Mouse (Mus musculus) small intestine, adult 2 months (tissue): ENCODE results near the gene Slc30a2.

ENCODE experiments used
- CTCF ChIP-seq: fragments of 200-500 bp; IDR thresholded peaks from 2 replicates; pipeline ENCODE4 v1.5.1; 2012; ENCODE audit warnings: low read depth, mild to moderate bottlenecking, control low read depth, inconsistent platforms, low read length, moderate library complexity, mixed read lengths; ENCODE audit not compliant: insufficient replicate concordance, insufficient read length; ENCODE audit errors: extremely low read depth
- POLR2A ChIP-seq: fragments of 200-500 bp; IDR thresholded peaks from 2 replicates; pipeline ENCODE4 v1.6.1; 2012; ENCODE audit warnings: low read depth, mild to moderate bottlenecking, control low read depth, inconsistent platforms, low read length, moderate library complexity

DNA sequence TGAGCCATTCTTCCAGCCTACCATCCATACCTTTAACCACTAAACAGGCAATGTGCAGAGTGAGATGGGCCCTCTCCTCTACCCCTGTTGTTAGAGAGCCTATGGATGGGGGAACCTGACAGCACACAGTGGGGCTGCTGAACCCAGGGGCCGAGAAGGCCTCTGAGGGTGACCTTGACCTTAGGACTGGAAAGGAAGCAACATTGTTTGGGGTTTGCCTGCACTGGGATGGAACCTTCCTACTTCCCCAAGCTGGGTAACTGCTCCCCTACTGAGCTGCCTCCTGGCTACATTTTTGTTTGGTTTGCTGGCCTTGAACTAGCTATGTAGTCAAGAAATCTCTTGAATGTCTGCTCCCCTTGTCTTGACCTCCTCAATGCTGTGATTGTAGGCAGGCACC is 31.3 kb downstream of the Slc30a2 start:
- TF ChIP-seq POLR2A, result no peak
- TF ChIP-seq CTCF, result no peak
